Mouse (Mus musculus) G1E (cell line): ENCODE data around the gene Olfr221. TPM values are rescaled to one million over a fixed set of nuclear protein-coding genes. Genes with fewer than 3 reads are reported as not detected.

Source experiments
- ATAC-seq: 2 replicates; pipeline ENCODE4 v1.8.0; 2016; ENCODE audit warnings: mild to moderate bottlenecking; ENCODE audit not compliant: insufficient number of reproducible peaks, poor library complexity, low FRiP score, severe bottlenecking; ENCODE audit errors: extremely low read depth
- DNase-seq: peaks from one replicate; pipeline ENCODE4 v3.0.0; 2012; ENCODE audit warnings: low spot score
- H3K27me3 ChIP-seq: 2 replicates; pipeline ENCODE4 v1.6.1; 2012; ENCODE audit warnings: mild to moderate bottlenecking, low read length, inconsistent platforms; ENCODE audit not compliant: insufficient read depth
- H3K36me3 ChIP-seq: replicated peaks from 2 replicates; pipeline ENCODE3; 2012; ENCODE audit warnings: mild to moderate bottlenecking, inconsistent platforms
- H3K4me1 ChIP-seq: 2 replicates; pipeline ENCODE4 v1.6.1; 2012; ENCODE audit warnings: low read depth, low read length, inconsistent platforms, mixed read lengths; ENCODE audit not compliant: insufficient read depth
- H3K4me3 ChIP-seq: 2 replicates; pipeline ENCODE4 v1.5.1; 2012; ENCODE audit warnings: low read depth, mild to moderate bottlenecking, inconsistent platforms, low read length, moderate library complexity, mixed read lengths
- H3K9me3 ChIP-seq: replicated peaks from 2 replicates; pipeline ENCODE4 v1.6.1; 2012; ENCODE audit warnings: inconsistent platforms
- CTCF ChIP-seq: IDR thresholded peaks from 2 replicates; pipeline ENCODE4 v1.5.1; 2012; ENCODE audit warnings: low read depth, low read length, inconsistent platforms, mixed read lengths
- GATA1 ChIP-seq: IDR thresholded peaks from 2 replicates; pipeline ENCODE4 v1.6.1; 2012; ENCODE audit warnings: borderline replicate concordance, low read length, inconsistent platforms, mixed read lengths
- GATA2 ChIP-seq: IDR thresholded peaks from 2 replicates; pipeline ENCODE4 v1.6.1; 2012; ENCODE audit warnings: low read depth, low read length, inconsistent platforms, borderline replicate concordance
- POLR2AphosphoS5 ChIP-seq: IDR thresholded peaks from 2 replicates; pipeline ENCODE4 v1.6.1; 2012; ENCODE audit warnings: low read depth, low read length, inconsistent platforms; ENCODE audit not compliant: insufficient replicate concordance
- TAL1 ChIP-seq: conservative IDR thresholded peaks from 2 replicates; pipeline ENCODE4 v1.6.1; 2012; ENCODE audit warnings: low read depth, low read length, inconsistent platforms, mixed read lengths
- polyA plus RNA-seq: library from polyadenylated mRNA; stranded (reverse); fragments of >175 nt; gene quantifications from 2 replicates; pipeline ENCODE4 v1.2.3, GENCODE M21; 2012
- total RNA-seq, 2 experiments: library from RNA; stranded (forward) in 1 of 2; stranded (reverse) in 1 of 2; fragments of 200-1000 nt in 1 of 2; fragments of >200 nt in 1 of 2; fragmentation: Nextera tagmentation in 1 of 2; gene quantifications; 2 replicates each; pipeline ENCODE4 v1.2.3; 2014 to 2017

The Olfr221 gene
- total and polyA plus RNA-seq, 3 experiments, result 0.16 TPM; not detected in 2

DNA sequence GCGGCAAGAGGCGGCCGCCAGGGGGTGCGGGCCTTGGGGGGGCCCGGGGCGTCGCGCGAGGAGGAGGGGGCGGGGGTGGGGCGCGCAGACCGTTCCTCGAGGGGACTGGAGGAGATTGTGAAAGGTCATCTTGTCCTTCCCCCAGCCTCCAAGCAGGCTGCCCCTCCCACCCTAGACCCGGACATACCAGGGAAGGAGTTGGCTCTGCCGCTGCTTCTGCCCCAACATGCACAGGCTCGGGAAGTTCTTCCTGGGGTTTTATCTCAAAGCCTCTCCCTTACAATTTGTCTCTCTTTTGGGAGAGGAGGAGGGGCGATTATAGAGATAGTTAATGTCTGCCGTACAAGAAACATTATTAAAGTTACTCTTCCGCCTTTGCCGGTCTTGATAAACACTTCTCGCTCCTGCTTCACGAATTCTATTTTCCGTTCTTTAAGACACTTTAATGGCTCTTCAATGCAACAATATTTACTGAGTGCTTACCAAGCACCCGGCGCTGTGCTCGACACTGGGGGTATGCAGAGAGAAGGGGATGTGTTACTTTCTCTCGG lies 27.4 kb downstream of the Olfr221 start:
- DNase-seq, result peak; percentile 73
- ATAC-seq, result peak; percentile 42; the same call in 1 of the 2 replicates
- peaks cover 65% of the 10 kb centered on the region for H3K4me1 ChIP-seq
- TF ChIP-seq POLR2AphosphoS5 (no peak), GATA2 (no peak)
- no peaks in the 10 kb centered on the region for H3K9me3 ChIP-seq
- H3K27me3 ChIP-seq, result no peaks in the 10 kb centered on the region
- peaks cover 36% of the 10 kb centered on the region for H3K36me3 ChIP-seq
- H3K4me3 ChIP-seq, result peak overlapping the region; percentile 71

DNA sequence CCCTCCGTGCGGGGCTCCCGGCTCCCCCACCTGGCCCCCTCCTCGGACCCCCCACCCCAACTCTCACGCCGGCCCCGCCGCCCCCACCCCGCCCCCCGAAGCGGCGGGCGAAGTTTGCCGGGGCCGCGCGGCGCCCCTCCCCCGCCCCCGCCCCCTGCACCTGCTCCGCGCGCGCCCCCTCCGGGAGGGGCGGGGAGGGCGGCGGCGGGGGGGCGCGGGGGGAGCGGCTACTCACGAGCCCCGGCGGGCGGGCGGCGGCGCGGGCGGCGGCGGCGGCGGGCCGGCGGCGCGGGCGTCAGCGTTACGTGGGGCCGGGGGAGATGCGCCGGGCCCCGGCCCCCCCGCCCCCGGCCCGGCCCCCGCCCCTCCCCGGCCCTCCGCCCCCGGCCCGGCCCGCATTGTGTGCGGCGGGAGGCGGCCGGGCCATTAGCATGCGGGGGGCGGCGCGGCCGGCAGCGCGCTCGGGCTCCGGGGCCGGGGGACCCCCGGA lies 27.9 kb downstream of the Olfr221 start:
- peak overlapping the region; percentile 71 for H3K4me3 ChIP-seq
- H3K9me3 ChIP-seq, result no peaks in the 10 kb centered on the region
- TF ChIP-seq POLR2AphosphoS5 (no peak), TAL1 (no peak), GATA2 (no peak), GATA1 (no peak), CTCF (no peak)
- H3K27me3 ChIP-seq, result no peaks in the 10 kb centered on the region
- DNase-seq (peak; percentile 34), ATAC-seq (no peak)
- peaks cover 67% of the 10 kb centered on the region for H3K4me1 ChIP-seq
- peaks cover 41% of the 10 kb centered on the region for H3K36me3 ChIP-seq

DNA sequence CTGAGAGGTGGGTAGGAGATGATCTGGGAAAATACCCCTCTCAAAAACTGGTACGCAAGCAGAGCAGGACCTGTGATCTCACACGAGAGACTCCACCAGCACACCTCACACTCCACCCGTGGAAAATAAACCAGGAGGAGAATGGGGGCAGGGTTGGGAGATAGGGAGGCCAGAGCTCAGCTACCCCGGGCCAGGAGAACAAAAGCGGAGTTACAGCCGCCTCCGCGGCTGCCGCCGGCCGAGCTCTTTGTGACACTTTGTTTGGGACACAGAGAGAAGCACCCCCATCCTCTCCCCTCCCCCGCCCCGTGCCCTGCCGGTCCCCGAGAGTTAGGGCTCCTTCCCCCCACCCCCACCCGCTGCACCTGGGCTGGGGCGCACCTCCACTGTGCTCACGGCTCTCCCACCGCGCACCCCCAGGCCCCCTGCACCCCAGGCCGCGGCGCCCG lies 28.5 kb downstream of the Olfr221 start:
- H3K36me3 ChIP-seq, result peaks cover 46% of the 10 kb centered on the region
- H3K4me1 ChIP-seq, result peaks cover 67% of the 10 kb centered on the region
- DNase-seq (peak; percentile 46), ATAC-seq (no peak)
- peak overlapping the region; percentile 71 for H3K4me3 ChIP-seq
- no peak for TF ChIP-seq CTCF
- no peak for TF ChIP-seq POLR2AphosphoS5
- TF ChIP-seq TAL1, result no peak
- TF ChIP-seq GATA2, result no peak
- no peaks in the 10 kb centered on the region for H3K9me3 ChIP-seq
- H3K27me3 ChIP-seq, result no peaks in the 10 kb centered on the region

DNA sequence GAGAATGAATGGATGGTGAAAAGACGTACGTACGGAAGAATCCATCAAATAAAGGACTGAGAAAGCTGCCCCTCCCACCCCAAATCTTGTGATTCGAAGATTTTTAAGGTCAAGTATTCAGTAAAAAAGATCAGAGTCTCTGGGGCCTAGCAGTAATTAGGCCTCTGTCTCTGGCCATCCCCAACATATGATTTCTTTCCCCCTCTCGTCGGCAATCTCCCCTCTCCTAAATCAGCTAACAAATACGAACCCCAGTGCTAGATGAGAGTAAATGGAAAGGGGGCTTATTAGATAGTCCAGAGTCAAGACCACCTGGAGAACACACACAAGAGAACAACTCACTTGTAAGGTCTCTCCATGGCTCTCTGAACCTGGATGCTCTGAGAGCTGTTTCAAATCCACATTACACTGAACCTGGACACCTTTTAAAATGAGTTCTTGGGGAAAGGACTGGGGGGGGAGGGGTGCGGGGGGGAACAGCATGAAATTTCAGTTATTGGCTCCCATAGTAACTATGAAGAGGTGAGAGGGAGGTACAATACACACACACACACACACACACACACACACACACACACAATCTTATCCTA lies 29.1 kb downstream of the Olfr221 start:
- Histone ChIP-seq H3K4me1 (peaks cover 66% of the 10 kb centered on the region), H3K9me3 (no peaks in the 10 kb centered on the region), H3K36me3 (peaks cover 46% of the 10 kb centered on the region), H3K27me3 (no peaks in the 10 kb centered on the region), H3K4me3 (no peak overlapping the region)
- TF ChIP-seq TAL1 (no peak), CTCF (no peak), GATA1 (no peak), POLR2AphosphoS5 (no peak), GATA2 (no peak)
- no peak for DNase-seq
- no peak for ATAC-seq

DNA sequence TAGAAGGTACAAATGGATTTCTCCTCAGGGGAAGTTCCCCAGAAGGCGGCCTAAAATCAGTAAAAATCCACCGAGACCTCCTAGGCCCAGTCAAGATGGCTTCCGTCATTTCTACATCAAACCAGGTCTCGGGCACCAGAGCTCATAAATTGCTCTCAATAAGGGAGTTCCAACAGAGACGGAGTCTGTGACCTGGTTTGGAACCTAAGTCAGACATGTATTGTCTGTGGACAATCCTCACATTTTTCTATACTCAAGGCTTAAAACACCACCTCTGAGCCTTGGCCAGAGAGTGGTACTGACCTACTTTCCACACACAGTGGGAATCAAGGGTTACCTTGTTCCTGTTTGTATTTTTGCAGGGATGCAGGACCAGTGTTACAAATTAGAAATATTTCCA lies 29.7 kb downstream of the Olfr221 start:
- Histone ChIP-seq H3K9me3 (no peaks in the 10 kb centered on the region), H3K27me3 (no peaks in the 10 kb centered on the region), H3K4me3 (no peak overlapping the region), H3K4me1 (peaks cover 61% of the 10 kb centered on the region), H3K36me3 (peaks cover 42% of the 10 kb centered on the region)
- TF ChIP-seq POLR2AphosphoS5 (no peak), GATA1 (no peak)
- ATAC-seq, result no peak
- DNase-seq, result no peak

DNA sequence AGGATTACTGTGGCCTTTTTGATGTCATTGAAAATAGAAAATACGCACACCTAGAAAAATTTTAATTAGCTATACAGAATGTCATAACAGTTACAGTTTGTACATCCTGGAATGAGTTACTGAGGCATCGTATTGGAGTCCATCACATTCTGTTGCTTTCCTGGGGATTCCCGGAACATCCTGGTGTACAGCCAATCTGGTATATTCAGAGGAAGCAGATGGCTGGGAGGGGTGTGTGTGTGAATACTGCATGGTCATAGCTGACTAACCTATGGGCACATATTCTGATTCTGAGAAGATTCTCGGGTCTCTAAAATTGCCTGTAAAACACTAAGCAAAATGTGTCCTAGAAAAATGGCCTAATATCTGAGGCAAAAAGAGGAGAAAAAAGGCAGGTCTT lies 30.2 kb downstream of the Olfr221 start:
- DNase-seq, result no peak
- Histone ChIP-seq H3K9me3 (no peaks in the 10 kb centered on the region), H3K4me3 (no peak overlapping the region), H3K36me3 (peaks cover 43% of the 10 kb centered on the region), H3K4me1 (peaks cover 60% of the 10 kb centered on the region), H3K27me3 (no peaks in the 10 kb centered on the region)
- TF ChIP-seq GATA2 (no peak), TAL1 (no peak), POLR2AphosphoS5 (no peak), GATA1 (no peak), CTCF (no peak)
- ATAC-seq, result no peak

DNA sequence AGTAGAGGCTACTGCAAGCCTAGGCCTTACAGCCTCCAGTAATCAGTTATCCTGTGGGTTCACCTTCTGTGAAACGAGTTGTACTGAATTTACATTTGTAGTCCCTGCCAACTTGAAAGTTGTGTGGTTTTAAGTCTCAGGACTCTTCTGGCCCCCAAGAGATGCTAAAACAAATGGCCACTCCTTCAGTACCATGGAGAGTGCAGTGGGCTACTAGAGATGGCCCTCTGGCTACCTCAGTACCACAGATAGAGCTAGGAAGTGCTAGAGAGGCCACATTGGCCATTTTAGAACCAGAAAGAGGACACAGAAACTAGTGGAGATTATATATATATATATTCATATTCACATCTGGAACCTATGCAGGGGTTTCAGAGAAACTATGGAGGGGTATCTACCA lies 30.6 kb downstream of the Olfr221 start:
- Histone ChIP-seq H3K36me3 (peaks cover 43% of the 10 kb centered on the region), H3K9me3 (no peaks in the 10 kb centered on the region), H3K4me3 (no peak overlapping the region), H3K27me3 (no peaks in the 10 kb centered on the region), H3K4me1 (peaks cover 56% of the 10 kb centered on the region)
- TF ChIP-seq POLR2AphosphoS5 (no peak), GATA1 (no peak), CTCF (no peak), GATA2 (no peak), TAL1 (no peak)
- DNase-seq (no peak), ATAC-seq (no peak)
